Mouse (Mus musculus) kidney, embryonic 15.5 days (tissue): Measurements from ENCODE around the gene Rps27l. TPM values are rescaled to one million over a fixed set of nuclear protein-coding genes. Genes with fewer than 3 reads are reported as not detected.

ENCODE experiments used
- ATAC-seq: fragments of 200-750 bp; cut with Nextera tagmentation; replicated peaks from 2 replicates; pipeline ENCODE4 v1.8.0; 2017; ENCODE audit warnings: moderate TSS enrichment; ENCODE audit not compliant: low FRiP score
- H3K27ac ChIP-seq: fragments of 300-500 bp; sonication (generic); 2 replicates; pipeline ENCODE4 v1.5.1; 2015; ENCODE audit warnings: mild to moderate bottlenecking, inconsistent platforms
- H3K27me3 ChIP-seq: fragments of 300-500 bp; sonication (generic); 2 replicates; pipeline ENCODE4 v1.6.1; 2015; ENCODE audit warnings: inconsistent platforms
- H3K36me3 ChIP-seq: fragments of 300-500 bp; sonication (generic); 2 replicates; pipeline ENCODE4 v1.6.1; 2015; ENCODE audit warnings: inconsistent platforms
- H3K4me1 ChIP-seq: fragments of 300-500 bp; sonication (generic); 2 replicates; pipeline ENCODE4 v1.6.1; 2015; ENCODE audit warnings: inconsistent platforms
- H3K4me2 ChIP-seq: fragments of 300-500 bp; sonication (generic); 2 replicates; pipeline ENCODE4 v1.6.1; 2015; ENCODE audit warnings: moderate library complexity, mild to moderate bottlenecking, inconsistent platforms
- H3K4me3 ChIP-seq: fragments of 300-500 bp; sonication (generic); replicated peaks from 2 replicates; pipeline ENCODE4 v1.5.1; 2015; ENCODE audit warnings: mild to moderate bottlenecking, inconsistent platforms
- H3K9ac ChIP-seq: fragments of 300-500 bp; sonication (generic); 2 replicates; pipeline ENCODE4 v1.6.1; 2015; ENCODE audit warnings: mild to moderate bottlenecking, inconsistent platforms
- H3K9me3 ChIP-seq: fragments of 300-500 bp; sonication (generic); replicated peaks from 2 replicates; pipeline ENCODE4 v1.6.1; 2016; ENCODE audit warnings: inconsistent platforms
- WGBS: fragments of 180-500 bp; shearing (Covaris S2); methylation state at CpG from one replicate; pipeline ENCODE4 v1.1.7; 2015; ENCODE audit warnings: mixed read lengths; 5-methylcytosine and 5-hydroxymethylcytosine counted together
- polyA plus RNA-seq: library from polyadenylated mRNA; unstranded; fragments of >200 nt; fragmentation: Nextera tagmentation; extraction: Ambion mirVana; gene quantifications from 2 replicates; pipeline ENCODE4 v1.2.1, GENCODE M21; 2015

Rps27l gene
- polyA plus RNA-seq, 1 experiment from 2014 or later, result 708 TPM

DNA sequence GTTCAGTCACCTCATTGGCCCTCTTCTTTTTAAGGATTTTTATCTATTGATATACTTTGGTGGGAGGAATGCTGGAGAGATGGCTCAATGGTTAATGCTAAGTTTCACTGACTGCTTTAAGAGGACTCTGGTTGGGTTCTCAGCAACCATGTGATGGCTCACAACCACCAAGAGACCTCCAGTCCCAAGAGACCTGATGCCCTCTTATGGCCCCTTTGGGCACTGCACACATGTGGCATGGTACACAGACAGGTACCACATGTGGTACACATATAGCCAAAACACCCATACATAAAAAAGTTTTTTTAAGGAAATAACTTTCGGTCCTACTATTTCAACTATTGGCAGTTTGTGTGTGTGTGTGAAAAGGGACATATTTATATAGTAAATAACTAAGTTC is 23.8 kb upstream of the Rps27l start:
- no peak overlapping the region for H3K27ac ChIP-seq
- H3K9ac ChIP-seq, result no peak overlapping the region
- peaks cover 22% of the 10 kb centered on the region for H3K4me1 ChIP-seq
- H3K9me3 ChIP-seq, result no peaks in the 10 kb centered on the region
- H3K27me3 ChIP-seq, result no peaks in the 10 kb centered on the region
- WGBS, result 91% methylated on average over 1 of the region's 1 CpGs
- ATAC-seq, result no peak
- no peaks in the 10 kb centered on the region for H3K36me3 ChIP-seq
- no peak overlapping the region for H3K4me3 ChIP-seq
- no peak overlapping the region for H3K4me2 ChIP-seq

DNA sequence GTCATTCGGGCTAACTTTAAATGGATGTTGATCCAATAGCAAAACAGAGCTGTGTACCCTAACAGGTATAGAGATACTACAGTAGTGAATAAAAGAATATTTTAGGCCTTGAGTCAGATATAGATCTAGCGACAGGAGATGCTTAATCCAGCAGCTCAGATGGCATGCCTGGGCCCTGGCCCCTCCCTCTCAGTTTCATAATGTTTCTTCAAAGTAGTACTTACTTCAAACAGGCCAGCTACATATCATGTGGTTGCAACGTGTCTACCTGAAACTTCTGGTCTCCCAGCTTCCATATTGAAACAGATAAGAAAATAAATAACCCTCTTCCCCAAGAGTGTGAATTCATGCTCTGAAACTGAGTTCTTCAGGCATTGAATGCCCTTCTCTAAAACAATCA is 20.0 kb upstream of the Rps27l start:
- Histone ChIP-seq H3K27me3 (no peaks in the 10 kb centered on the region), H3K9ac (no peak overlapping the region), H3K9me3 (no peaks in the 10 kb centered on the region), H3K4me3 (no peak overlapping the region), H3K4me1 (peaks cover 4% of the 10 kb centered on the region; the same call in 1 of the 2 replicates), H3K36me3 (no peaks in the 10 kb centered on the region), H3K27ac (no peak overlapping the region), H3K4me2 (no peak overlapping the region)
- ATAC-seq, result no peak
- WGBS, result 73% methylated on average over 3 of the region's 3 CpGs

DNA sequence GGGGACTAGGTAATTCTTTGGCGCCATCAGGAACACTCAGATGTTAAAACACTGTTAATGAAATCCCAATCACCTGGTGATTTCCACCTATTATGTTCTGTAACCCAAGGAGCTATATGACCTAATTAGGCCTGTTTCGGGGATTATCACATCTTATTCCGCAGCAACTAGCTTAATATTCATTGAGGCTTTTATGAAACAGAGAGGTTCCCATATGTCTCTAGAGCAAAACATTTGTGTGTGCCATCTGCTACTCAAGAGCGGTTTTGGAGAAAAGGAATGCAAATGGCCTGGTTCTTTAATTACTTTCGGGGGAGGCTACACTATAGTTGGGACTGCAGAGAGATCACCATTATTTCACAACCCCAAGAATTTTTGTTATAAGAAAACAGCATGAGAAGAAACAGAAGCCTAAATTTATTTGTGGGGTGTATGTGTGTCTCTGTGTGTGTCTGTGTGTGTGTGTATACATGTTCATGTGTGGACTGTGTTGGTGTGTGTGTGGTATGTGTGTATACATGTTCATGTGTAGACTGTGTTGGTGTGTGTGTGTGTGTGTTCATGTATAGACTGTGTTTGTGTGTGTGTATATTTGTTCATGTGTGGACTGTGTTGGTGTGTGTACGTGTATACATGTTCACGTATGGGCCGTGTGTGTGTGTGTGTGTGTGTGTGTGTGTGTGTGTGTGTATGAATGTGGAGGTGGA is 18.0 kb upstream of the Rps27l start:
- Histone ChIP-seq H3K9ac (no peak overlapping the region), H3K4me3 (no peak overlapping the region), H3K9me3 (no peaks in the 10 kb centered on the region), H3K27me3 (no peaks in the 10 kb centered on the region), H3K27ac (no peak overlapping the region), H3K4me1 (no peaks in the 10 kb centered on the region), H3K4me2 (no peak overlapping the region), H3K36me3 (no peaks in the 10 kb centered on the region)
- no peak for ATAC-seq
- WGBS, result 85% methylated on average over 8 of the region's 8 CpGs

DNA sequence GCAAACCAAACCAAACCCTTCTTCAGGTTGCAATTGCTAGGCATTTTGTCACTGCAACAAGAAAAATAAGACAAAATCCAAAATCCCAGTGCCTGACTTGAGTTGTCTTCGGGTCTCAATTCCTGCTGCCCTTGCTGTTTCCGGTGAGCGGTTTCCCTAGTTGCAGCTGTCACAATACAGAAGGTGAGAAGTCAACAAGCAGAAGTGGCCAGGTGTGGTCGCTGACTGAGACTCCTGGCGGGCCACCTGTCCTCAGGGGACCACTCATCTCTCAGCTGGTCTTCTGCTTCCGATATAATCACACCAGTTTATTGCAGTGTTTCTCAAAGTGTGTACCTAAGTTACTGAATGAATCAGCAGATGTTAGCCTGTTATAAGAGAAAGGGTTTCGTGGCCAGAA is 15.5 kb upstream of the Rps27l start:
- H3K9ac ChIP-seq, result no peak overlapping the region
- no peaks in the 10 kb centered on the region for H3K9me3 ChIP-seq
- no peak for ATAC-seq
- no peaks in the 10 kb centered on the region for H3K4me1 ChIP-seq
- H3K36me3 ChIP-seq, result no peaks in the 10 kb centered on the region
- no peak overlapping the region for H3K27ac ChIP-seq
- no peak overlapping the region for H3K4me2 ChIP-seq
- no peaks in the 10 kb centered on the region for H3K27me3 ChIP-seq
- H3K4me3 ChIP-seq, result no peak overlapping the region
- WGBS, result 59% methylated on average over 7 of the region's 7 CpGs

DNA sequence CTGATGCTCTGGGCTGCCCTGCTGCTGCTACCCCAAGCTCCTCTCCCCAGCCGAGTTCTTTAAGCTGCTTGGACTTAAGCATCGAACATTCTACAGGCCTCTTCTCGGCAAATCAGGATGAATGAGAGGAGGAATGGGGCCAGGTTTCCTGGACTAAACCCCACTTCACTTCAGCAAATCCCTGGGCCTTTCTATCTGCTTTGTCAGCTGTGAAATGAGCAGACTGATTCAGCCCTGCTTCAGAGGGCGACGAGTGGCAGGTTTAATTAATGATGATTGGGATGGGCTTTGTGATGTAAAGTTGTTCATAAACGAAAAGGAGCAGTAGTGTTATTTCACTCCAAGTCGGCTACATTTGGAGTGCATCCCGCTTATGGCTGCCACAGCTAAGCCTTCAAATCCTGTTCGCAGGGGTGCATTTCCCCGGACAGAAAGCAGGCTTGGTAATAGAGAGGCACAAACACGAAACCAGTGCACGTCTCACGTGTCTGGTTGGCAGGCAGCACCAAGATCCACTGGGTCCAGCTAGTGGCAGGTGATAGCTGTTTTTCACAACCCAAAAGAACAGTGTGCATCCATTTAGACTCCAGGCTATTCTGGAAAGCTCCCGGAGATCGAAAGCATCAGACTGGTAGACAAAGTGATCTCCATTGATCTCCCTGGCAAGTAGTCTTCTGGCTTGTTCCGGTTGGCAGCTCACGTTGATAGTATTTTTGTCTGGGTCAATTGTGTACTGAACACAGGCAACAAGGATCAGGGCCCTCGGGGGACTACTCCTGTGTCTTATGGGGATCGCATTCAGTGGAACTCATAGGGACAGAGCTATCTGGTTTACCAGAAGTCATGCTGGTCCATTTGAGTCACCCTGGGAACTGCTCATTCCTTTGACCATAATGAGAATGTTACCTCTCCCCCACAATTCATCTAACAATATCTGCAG is 11.7 kb upstream of the Rps27l start:
- Histone ChIP-seq H3K4me1 (no peaks in the 10 kb centered on the region), H3K36me3 (no peaks in the 10 kb centered on the region), H3K9ac (no peak overlapping the region), H3K4me2 (no peak overlapping the region), H3K9me3 (no peaks in the 10 kb centered on the region), H3K27me3 (no peaks in the 10 kb centered on the region), H3K4me3 (no peak overlapping the region), H3K27ac (no peak overlapping the region)
- no peak for ATAC-seq
- WGBS, result 72% methylated on average over 19 of the region's 19 CpGs

DNA sequence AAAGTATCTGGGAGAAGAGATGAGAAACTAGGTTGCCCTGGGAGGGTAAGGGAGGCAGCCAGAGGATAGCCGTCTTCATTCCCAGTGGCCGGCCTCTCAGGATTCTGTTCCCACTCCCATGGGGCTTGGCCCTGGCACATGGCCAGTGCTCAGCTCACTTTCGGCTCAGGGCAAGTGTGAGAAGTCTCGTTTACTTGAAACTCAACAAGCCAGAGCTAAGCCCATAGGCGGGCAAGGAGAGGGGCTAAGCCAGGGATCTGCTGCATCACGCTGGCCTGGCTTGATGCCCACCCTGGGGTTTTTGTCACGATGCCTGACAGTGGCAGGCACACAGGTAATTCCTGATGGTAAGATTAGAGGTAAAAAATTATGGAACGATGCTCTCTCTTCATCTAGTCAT is 8.4 kb upstream of the Rps27l start:
- 64% methylated on average over 8 of the region's 8 CpGs for WGBS
- Histone ChIP-seq H3K4me1 (no peaks in the 10 kb centered on the region), H3K9ac (no peak overlapping the region), H3K9me3 (no peaks in the 10 kb centered on the region), H3K36me3 (no peaks in the 10 kb centered on the region), H3K27ac (no peak overlapping the region), H3K4me2 (no peak overlapping the region), H3K4me3 (no peak overlapping the region), H3K27me3 (no peaks in the 10 kb centered on the region)
- ATAC-seq, result no peak

DNA sequence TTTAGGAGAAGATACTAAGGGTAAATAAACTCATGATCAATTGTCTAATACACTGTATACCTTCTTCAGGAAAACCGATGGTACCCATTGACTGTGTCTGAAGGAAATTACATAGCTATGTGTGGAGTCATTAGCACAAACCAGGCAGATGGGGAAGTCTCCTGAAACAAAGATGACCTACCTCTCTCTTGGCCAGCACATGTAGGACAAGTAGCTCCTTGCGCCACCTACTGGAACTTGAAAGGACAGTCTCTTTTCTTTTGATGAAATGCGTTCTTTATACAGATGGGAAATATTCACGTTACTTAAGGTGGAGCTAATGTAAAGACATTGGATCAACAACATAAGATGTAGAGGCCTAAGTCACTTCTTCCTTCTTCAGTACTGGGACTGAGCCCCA is 7.0 kb upstream of the Rps27l start:
- Histone ChIP-seq H3K4me1 (no peaks in the 10 kb centered on the region), H3K36me3 (no peaks in the 10 kb centered on the region), H3K9ac (no peak overlapping the region), H3K9me3 (no peaks in the 10 kb centered on the region), H3K4me3 (no peak overlapping the region), H3K4me2 (no peak overlapping the region), H3K27me3 (no peaks in the 10 kb centered on the region), H3K27ac (no peak overlapping the region)
- ATAC-seq, result no peak
- WGBS, result 6% methylated on average over 4 of the region's 4 CpGs

DNA sequence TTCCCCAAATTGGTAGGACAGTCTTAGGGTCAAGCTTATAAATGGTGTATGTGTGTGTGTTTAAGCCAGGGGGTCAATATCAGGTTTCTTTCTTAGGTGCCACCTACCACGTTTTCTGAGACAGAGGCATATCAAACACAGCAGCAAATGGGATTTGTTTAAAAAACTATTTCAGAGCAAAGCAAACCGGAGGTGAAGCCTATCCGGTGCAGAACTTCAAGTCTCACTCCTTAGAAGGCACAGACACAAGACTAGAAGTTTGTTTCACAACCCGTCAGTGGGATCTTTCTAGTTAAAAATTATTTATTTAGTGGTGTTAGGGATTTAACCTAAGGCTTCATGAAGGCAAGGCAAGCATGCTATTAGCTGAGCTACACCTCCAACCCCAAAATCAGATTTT is 725 bp upstream of the Rps27l start:
- no peaks in the 10 kb centered on the region for H3K9me3 ChIP-seq
- ATAC-seq, result no peak
- peaks cover 16% of the 10 kb centered on the region for H3K36me3 ChIP-seq
- peak overlapping the region; percentile 85 for H3K9ac ChIP-seq
- peak overlapping the region; percentile 61 for H3K4me2 ChIP-seq
- H3K27me3 ChIP-seq, result no peaks in the 10 kb centered on the region
- peaks cover 13% of the 10 kb centered on the region for H3K4me1 ChIP-seq
- H3K27ac ChIP-seq, result peak overlapping the region; percentile 97
- 12% methylated on average over 4 of the region's 4 CpGs for WGBS
- H3K4me3 ChIP-seq, result peak overlapping the region; percentile 76

DNA sequence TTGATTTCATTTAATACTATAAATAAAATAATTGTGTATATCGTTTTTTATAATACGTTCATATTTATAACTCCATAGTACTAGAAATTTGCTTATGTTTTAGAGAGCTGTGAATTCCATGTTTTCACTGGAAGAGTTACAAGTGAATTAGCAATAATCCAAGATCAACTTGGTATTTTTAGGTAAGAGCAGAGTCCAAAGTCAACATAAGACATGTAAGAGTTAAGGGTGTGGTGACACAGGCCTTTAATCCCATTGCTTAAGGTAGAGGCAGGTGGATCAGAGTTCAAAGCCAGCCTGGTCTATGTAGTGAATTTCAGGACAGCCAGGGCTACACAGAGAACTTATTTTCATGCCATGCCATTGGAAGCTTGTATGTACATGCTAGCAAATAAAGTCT is 2.6 kb downstream of the Rps27l start:
- H3K4me1 ChIP-seq, result peaks cover 13% of the 10 kb centered on the region
- ATAC-seq, result no peak
- no peak overlapping the region for H3K27ac ChIP-seq
- peaks cover 16% of the 10 kb centered on the region for H3K36me3 ChIP-seq
- H3K4me3 ChIP-seq, result no peak overlapping the region
- H3K9ac ChIP-seq, result no peak overlapping the region
- H3K9me3 ChIP-seq, result no peaks in the 10 kb centered on the region
- no peaks in the 10 kb centered on the region for H3K27me3 ChIP-seq
- H3K4me2 ChIP-seq, result no peak overlapping the region
- 97% methylated on average over 2 of the region's 2 CpGs for WGBS

DNA sequence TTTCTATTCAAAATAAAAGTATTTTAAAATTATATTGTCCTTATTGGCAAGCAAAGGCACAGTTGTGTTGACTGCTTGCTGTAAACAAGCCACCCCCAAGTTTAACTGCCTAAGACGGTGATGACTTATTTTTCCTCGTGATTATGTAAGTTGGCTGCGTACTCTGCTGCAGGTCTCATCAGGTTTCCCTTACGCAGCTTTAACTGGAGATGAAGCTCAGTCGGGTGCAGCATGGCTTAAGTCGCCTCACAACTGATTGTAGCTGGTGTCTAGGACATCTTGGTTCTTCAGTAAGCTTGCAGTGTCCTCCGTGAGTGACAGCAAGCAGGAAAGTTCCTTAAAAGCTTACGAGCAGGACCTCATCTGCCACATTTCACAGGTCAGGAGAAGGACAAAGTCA is 6.4 kb downstream of the Rps27l start:
- Histone ChIP-seq H3K36me3 (peaks cover 23% of the 10 kb centered on the region), H3K27ac (no peak overlapping the region), H3K4me1 (no peaks in the 10 kb centered on the region), H3K27me3 (no peaks in the 10 kb centered on the region), H3K4me3 (no peak overlapping the region), H3K9ac (no peak overlapping the region), H3K4me2 (no peak overlapping the region), H3K9me3 (no peaks in the 10 kb centered on the region)
- WGBS, result 79% methylated on average over 8 of the region's 8 CpGs
- ATAC-seq, result no peak

DNA sequence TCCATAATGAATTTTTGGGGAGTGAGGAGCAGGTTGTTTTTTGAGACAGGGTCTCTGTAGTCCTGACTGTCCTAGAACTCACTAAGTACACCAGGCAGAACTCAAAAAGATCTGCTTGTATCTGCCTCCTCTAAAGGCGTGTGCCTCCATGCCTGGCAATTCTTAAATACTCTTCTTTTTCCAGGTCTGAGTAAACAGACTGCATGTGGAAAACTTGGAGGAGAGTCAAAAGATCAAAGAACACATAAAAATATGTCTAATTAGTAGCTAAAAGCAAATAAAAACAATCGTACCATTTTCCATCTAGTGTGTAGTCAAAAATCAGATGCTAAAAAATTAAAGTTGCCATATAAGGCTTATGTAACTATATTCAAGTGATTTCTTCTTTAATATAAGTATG is 7.0 kb downstream of the Rps27l start:
- Histone ChIP-seq H3K9me3 (no peaks in the 10 kb centered on the region), H3K4me1 (no peaks in the 10 kb centered on the region), H3K9ac (no peak overlapping the region), H3K27ac (no peak overlapping the region), H3K36me3 (peaks cover 21% of the 10 kb centered on the region), H3K4me3 (no peak overlapping the region), H3K27me3 (no peaks in the 10 kb centered on the region), H3K4me2 (no peak overlapping the region)
- no peak for ATAC-seq
- whole genome bisulfite sequencing, result 85% methylated on average over 2 of the region's 2 CpGs

DNA sequence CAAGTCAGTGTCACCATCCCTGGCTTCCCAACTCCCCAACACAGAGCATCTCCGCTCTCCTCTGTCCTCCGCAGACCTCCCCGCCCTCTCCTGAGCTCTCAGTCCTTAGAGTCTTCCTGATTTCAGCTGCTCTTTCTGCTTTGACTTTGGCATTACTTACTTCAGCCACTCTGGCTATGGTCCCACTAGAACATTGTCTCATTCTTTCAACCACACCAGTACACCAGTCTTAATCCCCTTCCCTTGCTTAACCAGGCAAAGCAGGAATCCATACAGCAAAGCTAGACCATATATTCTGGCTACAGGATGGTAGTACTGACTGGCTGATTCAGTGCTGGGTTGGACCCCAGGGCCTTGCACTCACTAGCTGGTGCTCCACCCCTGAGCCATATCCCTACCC is 11.6 kb downstream of the Rps27l start:
- H3K27me3 ChIP-seq, result no peaks in the 10 kb centered on the region
- WGBS, result 96% methylated on average over 3 of the region's 3 CpGs
- H3K27ac ChIP-seq, result no peak overlapping the region

More for the DNA sequence above, 11.6 kb downstream of the Rps27l start:
- Histone ChIP-seq H3K4me1 (no peaks in the 10 kb centered on the region), H3K9ac (no peak overlapping the region), H3K4me3 (no peak overlapping the region), H3K36me3 (peaks cover 10% of the 10 kb centered on the region; the same call in 1 of the 2 replicates), H3K4me2 (no peak overlapping the region), H3K9me3 (no peaks in the 10 kb centered on the region)
- ATAC-seq, result no peak
